Mouse (Mus musculus) thymus, postnatal 0 days (tissue): ENCODE data around the gene N4bp2. TPM values are rescaled to one million over a fixed set of nuclear protein-coding genes. Genes with fewer than 3 reads are reported as not detected.

Source experiments
- DNase-seq: peaks from one replicate; pipeline ENCODE4 v3.0.0-alpha.2; 2015; ENCODE audit warnings: low spot score
- polyA plus RNA-seq: library from polyadenylated mRNA; unstranded; fragments of >200 nt; fragmentation: Nextera tagmentation; extraction: Ambion mirVana; gene quantifications from 2 replicates; pipeline ENCODE4 v1.2.1, GENCODE M21; 2015

Gene N4bp2
- polyA plus RNA-seq, 1 experiment from 2014 or later: 26.9 TPM

- no peak for DNase-seq
Measured at GRCm38 (mm10) chr5:65826476-65826875, 63.2 kb downstream of the N4bp2 start.

- no peak for DNase-seq
Measured at GRCm38 (mm10) chr5:65827102-65827501, 63.8 kb downstream of the N4bp2 start.

GRCm38 (mm10) chr5:65828261-65828660, 64.9 kb downstream of the N4bp2 start:
- no peak for DNase-seq

- no peak for DNase-seq
Measured at GRCm38 (mm10) chr5:65829059-65829458, 65.7 kb downstream of the N4bp2 start.

- no peak for DNase-seq
Measured at GRCm38 (mm10) chr5:65831917-65832618, 68.7 kb downstream of the N4bp2 start.

- DNase-seq: no peak
Measured at GRCm38 (mm10) chr5:65833092-65833491, 69.8 kb downstream of the N4bp2 start.

- DNase-seq: no peak
Measured at GRCm38 (mm10) chr5:65833766-65834498, 70.6 kb downstream of the N4bp2 start.

- no peak for DNase-seq
Measured at GRCm38 (mm10) chr5:65838053-65838452, 74.7 kb downstream of the N4bp2 start.

GRCm38 (mm10) chr5:65842947-65843346, 79.6 kb downstream of the N4bp2 start:
- no peak for DNase-seq

GRCm38 (mm10) chr5:65846534-65846933, 83.2 kb downstream of the N4bp2 start:
- no peak for DNase-seq

- DNase-seq: no peak
Measured at GRCm38 (mm10) chr5:65846958-65847357, 83.6 kb downstream of the N4bp2 start.

- no peak for DNase-seq
Measured at GRCm38 (mm10) chr5:65847656-65848055, 84.3 kb downstream of the N4bp2 start.

- peak; percentile 88 for DNase-seq
Measured at GRCm38 (mm10) chr5:65850765-65851164, 87.4 kb downstream of the N4bp2 start.

- DNase-seq: no peak
Measured at GRCm38 (mm10) chr5:65854786-65855191, 91.5 kb downstream of the N4bp2 start.

- peak; percentile 36 for DNase-seq
Measured at GRCm38 (mm10) chr5:65855571-65855970, 92.2 kb downstream of the N4bp2 start.

GRCm38 (mm10) chr5:65856591-65857411, 93.5 kb downstream of the N4bp2 start:
- peak; percentile 52 for DNase-seq

- peak; percentile 85 for DNase-seq
Measured at GRCm38 (mm10) chr5:65857935-65858334, 94.6 kb downstream of the N4bp2 start.

- DNase-seq: peak; percentile 51
Measured at GRCm38 (mm10) chr5:65858355-65858754, 95.0 kb downstream of the N4bp2 start.

- peak; percentile 41 for DNase-seq
Measured at GRCm38 (mm10) chr5:65858898-65859297, 95.6 kb downstream of the N4bp2 start.

- no peak for DNase-seq
Measured at GRCm38 (mm10) chr5:65859396-65859795, 96.1 kb downstream of the N4bp2 start.

- peak; percentile 37 for DNase-seq
Measured at GRCm38 (mm10) chr5:65860281-65861000, 97.1 kb downstream of the N4bp2 start.
